Mouse (Mus musculus): ENCODE results near the gene Disc1. TPM values are rescaled to one million over a fixed set of nuclear protein-coding genes. Genes with fewer than 3 reads are reported as not detected.

Disc1 gene
- polyA plus RNA-seq, 1 experiment from 2014 or later: 0.86 TPM

GRCm38 (mm10) chr8:125177091-125177490 lies 123.1 kb downstream of the Disc1 start:
- WGBS: 84% methylated on average over 6 of the region's 6 CpGs
- H3K4me3 ChIP-seq (ENCODE audit: low read depth, low read length): no peak overlapping the region
- DNase-seq (ENCODE audit: low spot score): no peak
- H3K9me3 ChIP-seq (replicated peaks; ENCODE audit: control insufficient read depth, low read length): no peaks in the 10 kb centered on the region
- no peak overlapping the region for H3K4me2 ChIP-seq (ENCODE audit: low read depth, low read length)
- H3K27ac ChIP-seq (replicated peaks; ENCODE audit: low read depth, low read length): no peak overlapping the region
- no peaks in the 10 kb centered on the region for H3K27me3 ChIP-seq (ENCODE audit: control insufficient read depth, insufficient read depth, low read length)
- H3K36me3 ChIP-seq (replicated peaks; ENCODE audit: control insufficient read depth, insufficient read depth, low read depth, low read length): no peaks in the 10 kb centered on the region
- no peaks in the 10 kb centered on the region for H3K4me1 ChIP-seq (ENCODE audit: control insufficient read depth, insufficient read depth, low read length)
- ATAC-seq (replicated peaks; ENCODE audit: insufficient number of reproducible peaks, low FRiP score, low TSS enrichment, low read depth): no peak
- no peak overlapping the region for H3K9ac ChIP-seq (replicated peaks; ENCODE audit: low read length)

- H3K4me2 ChIP-seq (ENCODE audit: low read depth, low read length): no peak overlapping the region
- no peak for DNase-seq (ENCODE audit: low spot score)
- 79% methylated on average over 8 of the region's 8 CpGs for WGBS
- H3K27me3 ChIP-seq (ENCODE audit: control insufficient read depth, insufficient read depth, low read length): no peaks in the 10 kb centered on the region
- H3K36me3 ChIP-seq (replicated peaks; ENCODE audit: control insufficient read depth, insufficient read depth, low read depth, low read length): no peaks in the 10 kb centered on the region
- H3K9me3 ChIP-seq (replicated peaks; ENCODE audit: control insufficient read depth, low read length): no peaks in the 10 kb centered on the region
- no peak overlapping the region for H3K4me3 ChIP-seq (ENCODE audit: low read depth, low read length)
- no peak overlapping the region for H3K9ac ChIP-seq (replicated peaks; ENCODE audit: low read length)
- no peak for ATAC-seq (replicated peaks; ENCODE audit: insufficient number of reproducible peaks, low FRiP score, low TSS enrichment, low read depth)
- H3K4me1 ChIP-seq (ENCODE audit: control insufficient read depth, insufficient read depth, low read length): no peaks in the 10 kb centered on the region
- no peak overlapping the region for H3K27ac ChIP-seq (replicated peaks; ENCODE audit: low read depth, low read length)
These were observed 124.0 kb downstream of the Disc1 start for GRCm38 (mm10) chr8:125177958-125178357.

- H3K4me2 ChIP-seq (ENCODE audit: low read depth, low read length): no peak overlapping the region
- peak; percentile 36 for ATAC-seq (replicated peaks; ENCODE audit: insufficient number of reproducible peaks, low FRiP score, low TSS enrichment, low read depth)
- H3K4me1 ChIP-seq (ENCODE audit: control insufficient read depth, insufficient read depth, low read length): no peaks in the 10 kb centered on the region
- no peaks in the 10 kb centered on the region for H3K9me3 ChIP-seq (replicated peaks; ENCODE audit: control insufficient read depth, low read length)
- H3K27ac ChIP-seq (replicated peaks; ENCODE audit: low read depth, low read length): 0 out of 2 replicates have a peak overlapping the region, but pooled peaks have one; percentile 32
- H3K36me3 ChIP-seq (replicated peaks; ENCODE audit: control insufficient read depth, insufficient read depth, low read depth, low read length): no peaks in the 10 kb centered on the region
- H3K27me3 ChIP-seq (ENCODE audit: control insufficient read depth, insufficient read depth, low read length): no peaks in the 10 kb centered on the region
- H3K4me3 ChIP-seq (ENCODE audit: low read depth, low read length): no peak overlapping the region
- 20% methylated on average over 17 of the region's 17 CpGs for WGBS
- no peak overlapping the region for H3K9ac ChIP-seq (replicated peaks; ENCODE audit: low read length)
- DNase-seq (ENCODE audit: low spot score): peak; percentile 94
These were observed 129.8 kb downstream of the Disc1 start for GRCm38 (mm10) chr8:125183548-125184451.

GRCm38 (mm10) chr8:125184452-125184817 lies 130.4 kb downstream of the Disc1 start:
- WGBS: 57% methylated on average over 9 of the region's 9 CpGs
- no peak for ATAC-seq (replicated peaks; ENCODE audit: insufficient number of reproducible peaks, low FRiP score, low TSS enrichment, low read depth)
- no peak overlapping the region for H3K4me2 ChIP-seq (ENCODE audit: low read depth, low read length)

GRCm38 (mm10) chr8:125184881-125185280 lies 130.9 kb downstream of the Disc1 start:
- no peak overlapping the region for H3K4me3 ChIP-seq (ENCODE audit: low read depth, low read length)
- no peaks in the 10 kb centered on the region for H3K27me3 ChIP-seq (ENCODE audit: control insufficient read depth, insufficient read depth, low read length)
- DNase-seq (ENCODE audit: low spot score): no peak
- H3K9me3 ChIP-seq (replicated peaks; ENCODE audit: control insufficient read depth, low read length): no peaks in the 10 kb centered on the region
- no peaks in the 10 kb centered on the region for H3K4me1 ChIP-seq (ENCODE audit: control insufficient read depth, insufficient read depth, low read length)
- no peak overlapping the region for H3K27ac ChIP-seq (replicated peaks; ENCODE audit: low read depth, low read length)
- WGBS: 81% methylated on average over 1 of the region's 1 CpGs
- no peaks in the 10 kb centered on the region for H3K36me3 ChIP-seq (replicated peaks; ENCODE audit: control insufficient read depth, insufficient read depth, low read depth, low read length)
- H3K9ac ChIP-seq (replicated peaks; ENCODE audit: low read length): no peak overlapping the region
- H3K4me2 ChIP-seq (ENCODE audit: low read depth, low read length): no peak overlapping the region
- ATAC-seq (replicated peaks; ENCODE audit: insufficient number of reproducible peaks, low FRiP score, low TSS enrichment, low read depth): no peak

More at GRCm38 (mm10) chr8:125184452-125184817, 130.4 kb downstream of the Disc1 start:
- H3K4me3 ChIP-seq (ENCODE audit: low read depth, low read length): no peak overlapping the region
- no peaks in the 10 kb centered on the region for H3K4me1 ChIP-seq (ENCODE audit: control insufficient read depth, insufficient read depth, low read length)
- no peaks in the 10 kb centered on the region for H3K9me3 ChIP-seq (replicated peaks; ENCODE audit: control insufficient read depth, low read length)
- H3K9ac ChIP-seq (replicated peaks; ENCODE audit: low read length): no peak overlapping the region
- H3K27me3 ChIP-seq (ENCODE audit: control insufficient read depth, insufficient read depth, low read length): no peaks in the 10 kb centered on the region
- no peak for DNase-seq (ENCODE audit: low spot score)
- no peaks in the 10 kb centered on the region for H3K36me3 ChIP-seq (replicated peaks; ENCODE audit: control insufficient read depth, insufficient read depth, low read depth, low read length)
- 0 out of 2 replicates have a peak overlapping the region, but pooled peaks have one; percentile 32 for H3K27ac ChIP-seq (replicated peaks; ENCODE audit: low read depth, low read length)

GRCm38 (mm10) chr8:125187044-125187443 lies 133.0 kb downstream of the Disc1 start:
- Histone ChIP-seq H3K27ac (replicated peaks; ENCODE audit: low read depth, low read length) (no peak overlapping the region), H3K36me3 (replicated peaks; ENCODE audit: control insufficient read depth, insufficient read depth, low read depth, low read length) (no peaks in the 10 kb centered on the region), H3K4me2 (ENCODE audit: low read depth, low read length) (no peak overlapping the region), H3K9me3 (replicated peaks; ENCODE audit: control insufficient read depth, low read length) (no peaks in the 10 kb centered on the region), H3K4me3 (ENCODE audit: low read depth, low read length) (no peak overlapping the region), H3K4me1 (ENCODE audit: control insufficient read depth, insufficient read depth, low read length) (no peaks in the 10 kb centered on the region), H3K9ac (replicated peaks; ENCODE audit: low read length) (no peak overlapping the region), H3K27me3 (ENCODE audit: control insufficient read depth, insufficient read depth, low read length) (no peaks in the 10 kb centered on the region)
- WGBS: 20% methylated on average over 10 of the region's 10 CpGs
- DNase-seq (ENCODE audit: low spot score) (no peak), ATAC-seq (replicated peaks; ENCODE audit: insufficient number of reproducible peaks, low FRiP score, low TSS enrichment, low read depth) (no peak)

- ATAC-seq (replicated peaks; ENCODE audit: insufficient number of reproducible peaks, low FRiP score, low TSS enrichment, low read depth) (no peak), DNase-seq (ENCODE audit: low spot score) (no peak)
- Histone ChIP-seq H3K9ac (replicated peaks; ENCODE audit: low read length) (no peak overlapping the region), H3K27me3 (ENCODE audit: control insufficient read depth, insufficient read depth, low read length) (no peaks in the 10 kb centered on the region), H3K27ac (replicated peaks; ENCODE audit: low read depth, low read length) (no peak overlapping the region), H3K4me3 (ENCODE audit: low read depth, low read length) (no peak overlapping the region), H3K4me2 (ENCODE audit: low read depth, low read length) (no peak overlapping the region), H3K4me1 (ENCODE audit: control insufficient read depth, insufficient read depth, low read length) (no peaks in the 10 kb centered on the region), H3K36me3 (replicated peaks; ENCODE audit: control insufficient read depth, insufficient read depth, low read depth, low read length) (no peaks in the 10 kb centered on the region), H3K9me3 (replicated peaks; ENCODE audit: control insufficient read depth, low read length) (no peaks in the 10 kb centered on the region)
- WGBS: 83% methylated on average over 5 of the region's 5 CpGs
These were observed 139.7 kb downstream of the Disc1 start for GRCm38 (mm10) chr8:125193701-125194100.

GRCm38 (mm10) chr8:125195121-125195520 lies 141.1 kb downstream of the Disc1 start:
- WGBS: 44% methylated on average over 9 of the region's 9 CpGs
- no peaks in the 10 kb centered on the region for H3K9me3 ChIP-seq (replicated peaks; ENCODE audit: control insufficient read depth, low read length)
- H3K4me3 ChIP-seq (ENCODE audit: low read depth, low read length): no peak overlapping the region
- H3K9ac ChIP-seq (replicated peaks; ENCODE audit: low read length): no peak overlapping the region
- no peak overlapping the region for H3K27ac ChIP-seq (replicated peaks; ENCODE audit: low read depth, low read length)
- H3K36me3 ChIP-seq (replicated peaks; ENCODE audit: control insufficient read depth, insufficient read depth, low read depth, low read length): no peaks in the 10 kb centered on the region
- DNase-seq (ENCODE audit: low spot score) (peak; percentile 54), ATAC-seq (replicated peaks; ENCODE audit: insufficient number of reproducible peaks, low FRiP score, low TSS enrichment, low read depth) (0 out of 2 replicates have a peak, but pooled peaks have one; percentile 44)
- H3K4me2 ChIP-seq (ENCODE audit: low read depth, low read length): no peak overlapping the region
- peaks cover under 1% of the 10 kb centered on the region; the same call in 1 of the 2 replicates for H3K4me1 ChIP-seq (ENCODE audit: control insufficient read depth, insufficient read depth, low read length)
- no peaks in the 10 kb centered on the region for H3K27me3 ChIP-seq (ENCODE audit: control insufficient read depth, insufficient read depth, low read length)
